Mouse (Mus musculus): ENCODE data around the gene Abhd14b. TPM values are rescaled to one million over a fixed set of nuclear protein-coding genes. Genes with fewer than 3 reads are reported as not detected.

Gene Abhd14b
- polyA plus RNA-seq, 1 experiment from 2014 or later = 15.4 TPM

GRCm38 (mm10) chr9:106449947-106450346 is 2.7 kb downstream of the Abhd14b start:
- Histone ChIP-seq H3K27ac (no peak overlapping the region), H3K4me3 (ENCODE audit: inconsistent target) (no peak overlapping the region), H3K36me3 (ENCODE audit: inconsistent target) (no peaks in the 10 kb centered on the region), H3K79me2 (ENCODE audit: inconsistent target) (no peaks in the 10 kb centered on the region)
- 94% methylated on average over 8 of the region's 8 CpGs for WGBS (ENCODE audit: missing documents)

GRCm38 (mm10) chr9:106450661-106451060 is 3.4 kb downstream of the Abhd14b start:
- WGBS (ENCODE audit: missing documents) = 90% methylated on average over 9 of the region's 9 CpGs
- Histone ChIP-seq H3K36me3 (ENCODE audit: inconsistent target) (no peaks in the 10 kb centered on the region), H3K27ac (no peak overlapping the region), H3K4me3 (ENCODE audit: inconsistent target) (no peak overlapping the region), H3K79me2 (ENCODE audit: inconsistent target) (no peaks in the 10 kb centered on the region)

- Histone ChIP-seq H3K27ac (no peak overlapping the region), H3K4me3 (ENCODE audit: inconsistent target) (no peak overlapping the region), H3K79me2 (ENCODE audit: inconsistent target) (no peaks in the 10 kb centered on the region), H3K36me3 (ENCODE audit: inconsistent target) (no peaks in the 10 kb centered on the region)
- WGBS (ENCODE audit: missing documents) = 91% methylated on average over 10 of the region's 11 CpGs
Observed at GRCm38 (mm10) chr9:106451298-106451697, 4.0 kb downstream of the Abhd14b start.

GRCm38 (mm10) chr9:106451899-106452298 is 4.6 kb downstream of the Abhd14b start:
- no peaks in the 10 kb centered on the region for H3K79me2 ChIP-seq (ENCODE audit: inconsistent target)
- H3K27ac ChIP-seq = no peak overlapping the region
- H3K4me3 ChIP-seq (ENCODE audit: inconsistent target) = no peak overlapping the region
- H3K36me3 ChIP-seq (ENCODE audit: inconsistent target) = no peaks in the 10 kb centered on the region
- WGBS (ENCODE audit: missing documents) = 69% methylated on average over 2 of the region's 2 CpGs

GRCm38 (mm10) chr9:106452351-106452750 is 5.1 kb downstream of the Abhd14b start:
- Histone ChIP-seq H3K4me3 (ENCODE audit: inconsistent target) (no peak overlapping the region), H3K36me3 (ENCODE audit: inconsistent target) (no peaks in the 10 kb centered on the region), H3K27ac (no peak overlapping the region), H3K79me2 (ENCODE audit: inconsistent target) (no peaks in the 10 kb centered on the region)
- WGBS (ENCODE audit: missing documents) = 82% methylated on average over 6 of the region's 6 CpGs

- no peak overlapping the region for H3K4me3 ChIP-seq (ENCODE audit: inconsistent target)
- no peaks in the 10 kb centered on the region for H3K36me3 ChIP-seq (ENCODE audit: inconsistent target)
- 88% methylated on average over 6 of the region's 7 CpGs for WGBS (ENCODE audit: missing documents)
- H3K27ac ChIP-seq = no peak overlapping the region
- no peaks in the 10 kb centered on the region for H3K79me2 ChIP-seq (ENCODE audit: inconsistent target)
Observed at GRCm38 (mm10) chr9:106452821-106453220, 5.6 kb downstream of the Abhd14b start.

- Histone ChIP-seq H3K27ac (no peak within 1 kb of the TSS), H3K36me3 (ENCODE audit: inconsistent target) (no peaks in the 10 kb centered on the region), H3K4me3 (ENCODE audit: inconsistent target) (peak within 1 kb of the TSS; percentile 17; the same call in 1 of the 2 replicates), H3K79me2 (ENCODE audit: inconsistent target) (no peaks in the 10 kb centered on the region)
- 2% methylated on average over 54 of the region's 74 CpGs for WGBS (ENCODE audit: missing documents)
Observed at GRCm38 (mm10) chr9:106453271-106454070, 6.2 kb downstream of the Abhd14b start, which contains the start of gene Pcbp4. Gene Pcbp4, plus strand, starts transcription at chr9:106453291.

GRCm38 (mm10) chr9:106454071-106454761 is 7.0 kb downstream of the Abhd14b start:
- Histone ChIP-seq H3K79me2 (ENCODE audit: inconsistent target) (no peaks in the 10 kb centered on the region), H3K36me3 (ENCODE audit: inconsistent target) (no peaks in the 10 kb centered on the region), H3K4me3 (ENCODE audit: inconsistent target) (peak overlapping the region; percentile 15; the same call in 1 of the 2 replicates), H3K27ac (no peak overlapping the region)
- 32% methylated on average over 19 of the region's 20 CpGs for WGBS (ENCODE audit: missing documents)

- 81% methylated on average over 17 of the region's 17 CpGs for WGBS (ENCODE audit: missing documents)
- Histone ChIP-seq H3K36me3 (ENCODE audit: inconsistent target) (no peaks in the 10 kb centered on the region), H3K4me3 (ENCODE audit: inconsistent target) (no peak overlapping the region), H3K27ac (no peak overlapping the region), H3K79me2 (ENCODE audit: inconsistent target) (no peaks in the 10 kb centered on the region)
Observed at GRCm38 (mm10) chr9:106454888-106455681, 7.8 kb downstream of the Abhd14b start.

- Histone ChIP-seq H3K27ac (no peak overlapping the region), H3K79me2 (ENCODE audit: inconsistent target) (no peaks in the 10 kb centered on the region), H3K36me3 (ENCODE audit: inconsistent target) (no peaks in the 10 kb centered on the region), H3K4me3 (ENCODE audit: inconsistent target) (no peak overlapping the region)
- whole genome bisulfite sequencing (ENCODE audit: missing documents) = 92% methylated on average over 15 of the region's 15 CpGs
Observed at GRCm38 (mm10) chr9:106456325-106457162, 9.3 kb downstream of the Abhd14b start.

- Histone ChIP-seq H3K27ac (no peak overlapping the region), H3K36me3 (ENCODE audit: inconsistent target) (no peaks in the 10 kb centered on the region), H3K79me2 (ENCODE audit: inconsistent target) (no peaks in the 10 kb centered on the region), H3K4me3 (ENCODE audit: inconsistent target) (no peak overlapping the region)
- WGBS (ENCODE audit: missing documents) = 92% methylated on average over 9 of the region's 9 CpGs
Observed at GRCm38 (mm10) chr9:106457163-106457559, 9.9 kb downstream of the Abhd14b start.

GRCm38 (mm10) chr9:106457920-106458319 is 10.7 kb downstream of the Abhd14b start:
- Histone ChIP-seq H3K36me3 (ENCODE audit: inconsistent target) (no peaks in the 10 kb centered on the region), H3K79me2 (ENCODE audit: inconsistent target) (no peaks in the 10 kb centered on the region), H3K27ac (no peak overlapping the region), H3K4me3 (ENCODE audit: inconsistent target) (no peak overlapping the region)
- WGBS (ENCODE audit: missing documents) = 95% methylated on average over 5 of the region's 5 CpGs

- no peaks in the 10 kb centered on the region for H3K79me2 ChIP-seq (ENCODE audit: inconsistent target)
- H3K36me3 ChIP-seq (ENCODE audit: inconsistent target) = no peaks in the 10 kb centered on the region
- no peak overlapping the region for H3K4me3 ChIP-seq (ENCODE audit: inconsistent target)
- H3K27ac ChIP-seq = no peak overlapping the region
- 92% methylated on average over 13 of the region's 15 CpGs for WGBS (ENCODE audit: missing documents)
Observed at GRCm38 (mm10) chr9:106459946-106460345, 12.7 kb downstream of the Abhd14b start.
